Mouse (Mus musculus): ENCODE results near the gene Drap1.
A peak's percentile ranks its signal among the peaks of the same experiment; 100 is the strongest.

Gene Drap1

GRCm38 (mm10) chr19:5424782-5425741 lies at the start of gene Drap1, which contains the start of gene AI837181:
Gene Drap1, minus strand, starts transcription at chr19:5424979.
Gene AI837181, plus strand, starts transcription at chr19:5425144.
- peak; percentile 89 to 94 for DNase-seq (ENCODE audit: low spot score in 2 of 2)

- peak; percentile 46 to 66 for DNase-seq (ENCODE audit: low spot score in 2 of 2)
Observed at GRCm38 (mm10) chr19:5473720-5474119, 48.9 kb upstream of the Drap1 start, which contains the start of gene Efemp2. Gene Efemp2, plus strand, starts transcription at chr19:5473954.

GRCm38 (mm10) chr19:5472857-5473256 lies 48.1 kb upstream of the Drap1 start:
- no peak for DNase-seq (ENCODE audit: low spot score in 2 of 2)

- DNase-seq (ENCODE audit: low spot score in 2 of 2) = no peak
Observed at GRCm38 (mm10) chr19:5471846-5472245, 47.1 kb upstream of the Drap1 start.

- peak in 1 of 2 experiments; percentile 38 for DNase-seq (ENCODE audit: low spot score in 2 of 2)
Observed at GRCm38 (mm10) chr19:5468374-5468773, 43.6 kb upstream of the Drap1 start, which contains the start of gene Ctsw. Gene Ctsw, minus strand, starts transcription at chr19:5468507.

- DNase-seq (ENCODE audit: low spot score in 2 of 2) = no peak
Observed at GRCm38 (mm10) chr19:5466916-5467500, 42.2 kb upstream of the Drap1 start.

- DNase-seq (ENCODE audit: low spot score in 2 of 2) = no peak
Observed at GRCm38 (mm10) chr19:5465037-5465436, 40.3 kb upstream of the Drap1 start.

GRCm38 (mm10) chr19:5463791-5464562 lies 39.2 kb upstream of the Drap1 start:
- peak in 1 of 2 experiments; percentile 40 for DNase-seq (ENCODE audit: low spot score in 2 of 2)

GRCm38 (mm10) chr19:5463212-5463611 lies 38.4 kb upstream of the Drap1 start:
- DNase-seq (ENCODE audit: low spot score in 2 of 2) = no peak

- DNase-seq (ENCODE audit: low spot score in 2 of 2) = no peak
Observed at GRCm38 (mm10) chr19:5461411-5461810, 36.6 kb upstream of the Drap1 start.

GRCm38 (mm10) chr19:5460465-5460911 lies 35.7 kb upstream of the Drap1 start, which contains the start of gene Fibp:
Gene Fibp, plus strand, starts transcription at chr19:5460615.
- peak; percentile 86 to 87 for DNase-seq (ENCODE audit: low spot score in 2 of 2)

GRCm38 (mm10) chr19:5459896-5460295 lies 35.1 kb upstream of the Drap1 start:
- DNase-seq (ENCODE audit: low spot score in 2 of 2) = no peak

GRCm38 (mm10) chr19:5459019-5459418 lies 34.2 kb upstream of the Drap1 start:
- DNase-seq (ENCODE audit: low spot score in 2 of 2) = no peak

GRCm38 (mm10) chr19:5457746-5458442 lies 33.1 kb upstream of the Drap1 start, which contains the start of gene Ccdc85b:
Gene Ccdc85b, minus strand, starts transcription at chr19:5457894.
- DNase-seq (ENCODE audit: low spot score in 2 of 2) = no peak

GRCm38 (mm10) chr19:5456922-5457745 lies 32.4 kb upstream of the Drap1 start:
- DNase-seq (ENCODE audit: low spot score in 2 of 2) = peak; percentile 93 to 94

- no peak for DNase-seq (ENCODE audit: low spot score in 2 of 2)
Observed at GRCm38 (mm10) chr19:5456241-5456921, 31.6 kb upstream of the Drap1 start.

- DNase-seq (ENCODE audit: low spot score in 2 of 2) = no peak
Observed at GRCm38 (mm10) chr19:5455568-5455967, 30.8 kb upstream of the Drap1 start.

- no peak for DNase-seq (ENCODE audit: low spot score in 2 of 2)
Observed at GRCm38 (mm10) chr19:5455037-5455436, 30.3 kb upstream of the Drap1 start.

GRCm38 (mm10) chr19:5451766-5452165 lies 27.0 kb upstream of the Drap1 start:
- no peak for DNase-seq (ENCODE audit: low spot score in 2 of 2)
